8 mouse cellular contexts compared by ENCODE assay signal in genomic region chr2:154552424-154552907, GRCm38 (mm10). TPM values are rescaled to one million over a fixed set of nuclear protein-coding genes. Genes with fewer than 3 reads are reported as not detected.
DNase-seq lines count a peak whose midpoint lies in the region; ATAC-seq lines count a peak whose summit lies in the region.

No protein-coding gene starts in this region.

- peak overlapping the region; percentile 29; the same call in 1 of the 2 replicates for H3K9ac ChIP-seq in hindbrain, embryonic 12.5 days

- ATAC-seq in hindbrain, embryonic 12.5 days (ENCODE audit: low FRiP score), result peak; percentile 28
- peak; percentile 81 for ATAC-seq in megakaryocyte progenitor cell, adult 5-6 weeks (replicated peaks; ENCODE audit: poor library complexity)

- peak overlapping the region; percentile 7; the same call in 1 of the 2 replicates for H3K4me3 ChIP-seq in hindbrain, embryonic 12.5 days

- H3K4me2 ChIP-seq in hindbrain, embryonic 12.5 days (replicated peaks), result peak overlapping the region; percentile 38

- 31% methylated on average over 27 of the region's 27 CpGs for WGBS in hindbrain, embryonic 12.5 days

- 0 out of 2 replicates have a peak overlapping the region, but pooled peaks have one; percentile 24 for H3K27ac ChIP-seq in hindbrain, embryonic 12.5 days

- DNase-seq in R1 (ENCODE audit: low read depth, low spot score), result peak; percentile 69
- peak; percentile 95 for DNase-seq in cerebellum, postnatal 14 days
- peak; percentile 59 to 70 for DNase-seq in frontal cortex, postnatal 14 days (ENCODE audit: low spot score in 2 of 2)
- DNase-seq in layer of hippocampus, postnatal 36 days, result peak; percentile 59 to 68
- DNase-seq in right cerebral cortex, postnatal 14 days, result peak; percentile 75
- DNase-seq in urinary bladder, postnatal 36 days (ENCODE audit: low spot score in 2 of 2), result peak; percentile 59 to 83

- H3K36me3 ChIP-seq in hindbrain, embryonic 12.5 days, result 0 out of 2 replicates have a peak, but pooled peaks cover 3% of the 10 kb centered on the region

- peaks cover 27% of the 10 kb centered on the region for H3K27me3 ChIP-seq in hindbrain, embryonic 12.5 days

- peaks cover 29% of the 10 kb centered on the region for H3K4me1 ChIP-seq in hindbrain, embryonic 12.5 days

- H3K9me3 ChIP-seq in hindbrain, embryonic 12.5 days (replicated peaks), result no peaks in the 10 kb centered on the region

RNA-seq across cellular contexts. Expression of gene Actl10, which starts 0.9 kb away (rescaled TPM):
- 0.92 and 0.96 TPM in 2 replicates for polyA plus RNA-seq in hindbrain, embryonic 12.5 days (2016; fragmentation: Nextera tagmentation; extraction: Ambion mirVana)
- not detected for total RNA-seq in layer of hippocampus, postnatal 36 days (2021)
- total RNA-seq in megakaryocyte progenitor cell, adult 5-6 weeks (2015), result not detected in 2 replicates
- total RNA-seq in megakaryocyte progenitor cell, adult 5-6 weeks (2017), result 0.27 TPM in 1 of 2 replicates, not detected in the other

RNA-seq across cellular contexts. Expression of gene 1700003F12Rik, which starts 5.6 kb away (rescaled TPM):
- polyA plus RNA-seq in hindbrain, embryonic 12.5 days (2016; fragmentation: Nextera tagmentation; extraction: Ambion mirVana), result 1.4 and 3.2 TPM in 2 replicates
- total RNA-seq in layer of hippocampus, postnatal 36 days (2021), result under 1 TPM in 1 of 2 experiments, not detected in 1; 0.99 TPM
- not detected in 2 replicates for total RNA-seq in megakaryocyte progenitor cell, adult 5-6 weeks (2015)
- not detected in 2 replicates for total RNA-seq in megakaryocyte progenitor cell, adult 5-6 weeks (2017)

RNA-seq across cellular contexts. Expression of gene Necab3, which starts 6.2 kb away (rescaled TPM):
- polyA plus RNA-seq in hindbrain, embryonic 12.5 days (2016; fragmentation: Nextera tagmentation; extraction: Ambion mirVana), result 11.6 and 12.3 TPM in 2 replicates
- total RNA-seq in layer of hippocampus, postnatal 36 days (2021), result 10 to 100 TPM; 26.8 to 28.6 TPM
- total RNA-seq in megakaryocyte progenitor cell, adult 5-6 weeks (2015), result 1.4 and 3.9 TPM in 2 replicates
- 1.3 and 1.7 TPM in 2 replicates for total RNA-seq in megakaryocyte progenitor cell, adult 5-6 weeks (2017)

RNA-seq across cellular contexts. Expression of gene E2f1, which starts 17.2 kb away (rescaled TPM):
- polyA plus RNA-seq in hindbrain, embryonic 12.5 days (2016; fragmentation: Nextera tagmentation; extraction: Ambion mirVana), result 25.0 and 30.7 TPM in 2 replicates
- total RNA-seq in layer of hippocampus, postnatal 36 days (2021), result 1 to 10 TPM; 4.9 to 5.8 TPM
- total RNA-seq in megakaryocyte progenitor cell, adult 5-6 weeks (2015), result 21.2 and 23.7 TPM in 2 replicates
- total RNA-seq in megakaryocyte progenitor cell, adult 5-6 weeks (2017), result 14.1 and 14.2 TPM in 2 replicates

RNA-seq across cellular contexts. Expression of gene Pxmp4, which starts 51.0 kb away (rescaled TPM):
- polyA plus RNA-seq in hindbrain, embryonic 12.5 days (2016; fragmentation: Nextera tagmentation; extraction: Ambion mirVana), result 14.1 and 14.3 TPM in 2 replicates
- 10 to 100 TPM in 1 of 2 experiments, 1 to 10 TPM in 1; 10.0 to 10.5 TPM for total RNA-seq in layer of hippocampus, postnatal 36 days (2021)
- 14.6 and 14.9 TPM in 2 replicates for total RNA-seq in megakaryocyte progenitor cell, adult 5-6 weeks (2015)
- total RNA-seq in megakaryocyte progenitor cell, adult 5-6 weeks (2017), result 9.2 and 10.7 TPM in 2 replicates

Comparison
In these comparisons a context has a peak if more than half of its experiments do, and no peak if none do; other contexts are left out.
1. Peak in every context shown above with its lines: DNase-seq, ATAC-seq, H3K4me3 ChIP-seq and H3K27ac ChIP-seq.
2. RNA of gene Necab3, which starts 6.2 kb away (total RNA-seq): 26.8 to 28.6 TPM in layer of hippocampus, postnatal 36 days; 1.3 to 3.9 TPM in megakaryocyte progenitor cell, adult 5-6 weeks; every median in the first group is over 4 times any median in the second.